Mouse (Mus musculus): ENCODE results near the gene Nqo2. TPM values are rescaled to one million over a fixed set of nuclear protein-coding genes. Genes with fewer than 3 reads are reported as not detected.

The Nqo2 gene
- polyA plus RNA-seq, 1 experiment: 2.6 TPM

DNA sequence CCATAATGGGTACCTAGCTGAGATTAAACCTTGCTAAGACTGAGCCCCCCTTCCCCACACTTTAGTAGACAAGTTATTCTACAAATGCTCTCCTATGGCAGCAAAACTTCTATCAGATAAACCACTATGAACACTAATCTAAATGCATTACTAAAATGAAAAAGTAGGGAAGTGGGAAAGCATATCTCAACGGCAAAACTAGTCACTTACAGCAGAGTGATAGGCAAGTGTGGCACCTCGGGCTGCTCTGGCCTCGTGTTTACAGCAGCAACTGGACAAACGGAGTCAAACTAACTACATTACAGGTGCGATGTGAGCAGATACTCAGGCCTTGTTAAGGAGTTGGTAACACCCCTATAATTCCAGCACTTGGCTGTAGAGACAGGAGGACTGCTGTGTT is 25.1 kb downstream of the Nqo2 start:
- Histone ChIP-seq H3K4me1 (peaks cover 5% of the 10 kb centered on the region; the same call in 1 of the 2 replicates), H3K9me3 (no peaks in the 10 kb centered on the region), H3K36me3 (replicated peaks; ENCODE audit: low read length) (peaks cover 58% of the 10 kb centered on the region), H3K4me3 (replicated peaks) (no peak overlapping the region), H3K27me3 (replicated peaks) (no peaks in the 10 kb centered on the region)
- TF ChIP-seq FLI1 (IDR thresholded peaks at IDR 0.05; ENCODE audit: low read length) (no peak), GATA1 (IDR thresholded peaks at IDR 0.05; ENCODE audit: borderline replicate concordance, low read length) (no peak)

DNA sequence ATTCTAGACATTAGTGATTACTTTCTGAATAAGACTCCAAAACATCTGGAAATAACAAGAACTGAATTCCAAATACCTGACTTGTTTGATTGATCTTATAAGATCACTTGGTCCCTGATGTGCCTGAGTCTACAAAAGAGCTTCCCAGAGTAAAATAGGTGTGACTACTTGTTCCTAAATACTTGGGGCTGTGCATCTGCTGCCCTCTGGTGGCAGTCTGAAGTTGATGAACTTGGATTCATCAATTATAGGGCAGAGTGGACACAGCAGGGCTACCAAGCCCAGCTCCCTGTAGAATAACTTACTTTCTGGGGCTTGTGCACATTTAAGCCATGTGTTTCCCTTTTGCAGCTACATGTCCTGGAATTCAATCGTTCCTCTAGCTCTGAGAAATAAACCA is 30.7 kb downstream of the Nqo2 start:
- TF ChIP-seq FLI1 (IDR thresholded peaks at IDR 0.05; ENCODE audit: low read length): no peak
- no peak for TF ChIP-seq GATA1 (IDR thresholded peaks at IDR 0.05; ENCODE audit: borderline replicate concordance, low read length)
- Histone ChIP-seq H3K4me3 (replicated peaks) (no peak overlapping the region), H3K4me1 (peaks cover 18% of the 10 kb centered on the region), H3K36me3 (replicated peaks; ENCODE audit: low read length) (peaks cover 12% of the 10 kb centered on the region), H3K27me3 (replicated peaks) (no peaks in the 10 kb centered on the region), H3K9me3 (no peaks in the 10 kb centered on the region)

DNA sequence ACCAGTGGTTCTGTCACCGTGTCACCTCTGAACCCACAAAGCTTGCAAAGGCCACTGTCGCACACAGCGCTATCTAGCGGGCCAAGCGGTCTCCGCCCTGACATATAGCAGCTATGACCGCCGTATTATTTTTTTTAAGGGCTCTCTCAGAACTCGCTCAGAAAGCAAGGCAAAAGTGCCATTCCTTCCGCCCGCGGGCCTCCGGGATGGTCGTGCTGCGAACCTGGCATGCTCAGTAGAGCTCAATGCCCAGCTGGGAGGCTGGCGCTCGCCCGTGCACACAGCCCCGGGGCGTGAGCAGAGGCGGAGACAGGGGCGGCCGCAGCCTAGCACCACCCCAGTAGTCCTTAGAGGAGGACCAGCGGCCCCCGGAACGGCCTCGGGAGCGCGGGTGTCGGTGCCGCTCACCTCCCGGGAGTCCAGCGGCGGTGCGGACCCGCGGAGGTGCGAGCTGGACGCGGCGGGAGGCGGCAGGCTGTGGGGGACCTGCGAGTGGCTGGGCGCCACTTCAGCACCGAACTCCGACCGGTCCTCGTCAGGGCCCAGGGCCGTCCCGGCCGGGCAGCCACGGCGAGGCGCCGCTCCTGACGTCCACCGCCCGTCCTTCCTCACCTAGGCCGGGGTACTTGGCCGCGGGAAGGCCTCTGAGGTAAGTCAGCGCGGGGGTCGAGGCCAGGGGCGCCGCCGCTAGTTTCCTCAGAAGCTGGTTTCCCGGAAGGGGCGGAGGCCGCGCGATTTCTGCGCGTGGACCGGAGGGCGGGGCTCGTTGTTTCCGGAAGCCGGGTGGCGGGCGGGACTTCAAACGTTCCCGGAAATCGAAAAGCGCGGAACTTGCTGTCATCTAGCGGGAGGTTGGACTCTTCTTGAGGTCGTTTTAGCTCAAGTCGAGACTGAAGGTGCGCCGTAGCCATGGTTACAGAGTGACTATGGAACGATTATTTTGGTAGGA is 37.8 kb downstream of the Nqo2 start, which contains the start of the genes Ripk1 and Serpinb6a:
Gene Ripk1 (plus strand): TSS at position 306 of the 949 bp plus-strand sequence.
Gene Serpinb6a (minus strand): TSS at position 737 of the 949 bp plus-strand sequence.
- peaks cover 55% of the 10 kb centered on the region for H3K4me1 ChIP-seq
- peaks cover 17% of the 10 kb centered on the region for H3K36me3 ChIP-seq (replicated peaks; ENCODE audit: low read length)
- peak within 1 kb of the TSS; percentile 99 for H3K4me3 ChIP-seq (replicated peaks)
- no peaks in the 10 kb centered on the region for H3K9me3 ChIP-seq
- H3K27me3 ChIP-seq (replicated peaks): no peaks in the 10 kb centered on the region
- TF ChIP-seq FLI1 (IDR thresholded peaks at IDR 0.05; ENCODE audit: low read length) (peak; percentile 82; the same call in 1 of the 2 replicates), GATA1 (IDR thresholded peaks at IDR 0.05; ENCODE audit: borderline replicate concordance, low read length) (no peak)

DNA sequence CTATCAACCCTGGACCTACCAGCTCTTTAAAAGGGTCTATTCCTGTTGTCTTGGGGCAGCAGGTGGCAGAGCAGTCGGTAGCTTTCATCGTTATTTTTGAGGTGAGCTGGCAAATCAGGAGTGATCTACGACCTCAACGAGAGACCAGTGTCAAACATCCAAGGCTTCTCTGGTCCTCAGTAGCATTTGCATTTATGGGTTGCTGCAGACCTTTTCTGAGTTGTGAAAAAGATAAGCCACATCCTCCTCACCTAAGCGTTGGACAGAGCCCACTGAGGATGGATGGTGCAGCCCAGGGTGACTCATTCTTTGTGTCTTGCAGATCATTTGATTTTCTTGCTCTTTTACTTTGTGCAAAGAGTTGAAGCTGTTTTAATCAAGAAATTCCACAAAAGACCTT is 38.6 kb downstream of the Nqo2 start:
- Histone ChIP-seq H3K4me1 (peaks cover 56% of the 10 kb centered on the region), H3K9me3 (no peaks in the 10 kb centered on the region), H3K27me3 (replicated peaks) (no peaks in the 10 kb centered on the region), H3K4me3 (replicated peaks) (peak overlapping the region; percentile 99), H3K36me3 (replicated peaks; ENCODE audit: low read length) (peaks cover 21% of the 10 kb centered on the region)
- TF ChIP-seq GATA1 (IDR thresholded peaks at IDR 0.05; ENCODE audit: borderline replicate concordance, low read length) (no peak), FLI1 (IDR thresholded peaks at IDR 0.05; ENCODE audit: low read length) (no peak)

DNA sequence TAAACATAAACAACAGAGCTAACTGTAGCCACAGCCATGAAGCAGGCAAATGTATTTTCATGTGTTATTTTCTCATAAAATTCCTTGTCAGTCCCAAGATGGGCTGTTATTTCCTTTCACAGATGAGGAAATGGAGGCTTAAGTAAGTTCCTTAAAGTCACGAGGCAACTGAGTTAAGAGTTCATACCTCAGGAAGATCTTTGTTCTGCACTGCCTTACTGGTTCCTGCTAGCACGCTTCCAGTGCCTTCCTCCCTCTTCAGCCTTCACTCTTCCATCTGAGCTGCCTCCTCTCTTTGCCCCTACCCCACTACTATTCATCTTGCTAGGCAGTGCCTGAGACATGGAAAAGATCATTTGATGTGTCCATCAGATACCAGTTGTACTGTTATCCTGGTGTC is 42.7 kb downstream of the Nqo2 start:
- no peaks in the 10 kb centered on the region for H3K27me3 ChIP-seq (replicated peaks)
- H3K4me1 ChIP-seq: peaks cover 62% of the 10 kb centered on the region
- TF ChIP-seq FLI1 (IDR thresholded peaks at IDR 0.05; ENCODE audit: low read length): no peak
- no peak for TF ChIP-seq GATA1 (IDR thresholded peaks at IDR 0.05; ENCODE audit: borderline replicate concordance, low read length)
- peak overlapping the region; percentile 64 for H3K4me3 ChIP-seq (replicated peaks)
- H3K9me3 ChIP-seq: no peaks in the 10 kb centered on the region
- peaks cover 62% of the 10 kb centered on the region for H3K36me3 ChIP-seq (replicated peaks; ENCODE audit: low read length)

DNA sequence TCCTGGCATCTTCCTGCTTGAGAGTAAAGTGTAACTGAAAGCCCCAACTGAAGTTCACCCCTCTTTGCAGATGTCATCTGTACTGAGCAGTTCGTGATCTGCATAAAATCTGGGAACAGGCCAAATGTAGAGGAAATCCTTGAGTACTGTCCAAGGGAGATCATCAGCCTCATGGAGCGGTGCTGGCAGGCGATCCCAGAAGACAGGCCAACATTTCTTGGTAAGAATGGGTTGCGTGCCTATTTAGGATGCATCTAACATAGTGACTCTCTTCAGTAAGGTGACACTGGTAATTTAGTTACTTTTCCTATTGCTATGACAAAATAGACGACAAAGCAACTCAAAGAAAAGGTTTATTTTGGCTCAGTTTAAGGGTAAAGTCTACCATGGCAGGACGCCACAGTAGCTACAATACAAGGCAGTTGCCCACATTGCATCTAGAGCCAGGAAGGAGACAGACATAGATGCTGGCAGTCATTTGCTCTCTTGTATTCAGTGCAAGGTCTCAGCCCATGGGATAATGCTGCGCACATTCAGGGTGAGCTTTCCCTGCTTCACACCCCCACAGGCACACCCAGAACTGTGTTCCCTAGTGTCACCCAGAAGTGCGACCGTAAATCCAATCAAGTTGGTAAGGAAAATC is 52.6 kb downstream of the Nqo2 start:
- no peak overlapping the region for H3K4me3 ChIP-seq (replicated peaks)
- H3K4me1 ChIP-seq: no peaks in the 10 kb centered on the region; the same call in 1 of the 2 replicates
- no peaks in the 10 kb centered on the region for H3K27me3 ChIP-seq (replicated peaks)
- peaks cover 99% of the 10 kb centered on the region for H3K36me3 ChIP-seq (replicated peaks; ENCODE audit: low read length)
- TF ChIP-seq GATA1 (IDR thresholded peaks at IDR 0.05; ENCODE audit: borderline replicate concordance, low read length) (no peak), FLI1 (IDR thresholded peaks at IDR 0.05; ENCODE audit: low read length) (no peak)
- H3K9me3 ChIP-seq: peaks cover 5% of the 10 kb centered on the region; the same call in 1 of the 2 replicates

DNA sequence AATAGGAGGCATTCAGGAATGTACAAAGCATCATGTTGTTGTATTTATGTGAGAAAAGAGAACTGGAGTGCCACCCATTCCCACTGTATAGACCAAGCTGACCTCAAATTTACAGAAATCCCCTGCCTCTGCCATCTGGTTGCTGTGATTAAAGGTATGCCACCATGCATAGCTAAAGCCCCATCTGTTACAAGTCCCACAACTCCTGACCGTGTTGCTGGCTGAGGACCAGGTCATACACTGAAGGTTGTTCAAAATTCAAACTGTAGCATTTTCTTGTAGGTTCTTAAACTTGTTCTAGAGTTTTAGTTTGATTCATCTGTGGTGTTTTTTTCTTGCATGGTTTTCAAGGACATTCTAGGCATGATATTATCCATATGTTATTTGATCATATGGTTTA is 54.0 kb downstream of the Nqo2 start:
- TF ChIP-seq FLI1 (IDR thresholded peaks at IDR 0.05; ENCODE audit: low read length): no peak
- no peak for TF ChIP-seq GATA1 (IDR thresholded peaks at IDR 0.05; ENCODE audit: borderline replicate concordance, low read length)
- H3K36me3 ChIP-seq (replicated peaks; ENCODE audit: low read length): peaks cover 99% of the 10 kb centered on the region
- H3K4me1 ChIP-seq: no peaks in the 10 kb centered on the region; the same call in 1 of the 2 replicates
- H3K27me3 ChIP-seq (replicated peaks): no peaks in the 10 kb centered on the region
- H3K9me3 ChIP-seq: peaks cover 5% of the 10 kb centered on the region; the same call in 1 of the 2 replicates
- no peak overlapping the region for H3K4me3 ChIP-seq (replicated peaks)

DNA sequence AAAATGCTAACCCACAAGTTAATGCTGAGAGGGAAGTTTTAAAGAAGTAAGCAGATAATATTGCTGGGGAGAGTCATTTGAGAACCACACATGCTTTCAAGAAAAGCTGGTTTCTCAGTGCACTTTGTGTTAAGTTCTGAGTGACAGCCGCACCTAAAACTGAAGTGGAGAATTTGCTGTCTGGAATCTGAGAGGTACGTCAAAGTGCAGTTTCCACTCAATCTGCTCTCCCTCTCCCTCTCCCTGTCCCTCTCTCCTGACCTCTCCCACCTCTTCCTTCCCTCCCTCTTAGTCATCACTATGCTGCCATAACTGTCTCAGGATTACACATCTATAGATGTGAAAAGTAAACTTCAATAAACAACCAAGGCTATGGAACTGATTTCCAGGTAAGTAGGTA is 57.5 kb downstream of the Nqo2 start:
- no peaks in the 10 kb centered on the region for H3K27me3 ChIP-seq (replicated peaks)
- H3K9me3 ChIP-seq: peaks cover 5% of the 10 kb centered on the region; the same call in 1 of the 2 replicates
- no peak overlapping the region for H3K4me3 ChIP-seq (replicated peaks)
- TF ChIP-seq FLI1 (IDR thresholded peaks at IDR 0.05; ENCODE audit: low read length): no peak
- no peak for TF ChIP-seq GATA1 (IDR thresholded peaks at IDR 0.05; ENCODE audit: borderline replicate concordance, low read length)
- H3K4me1 ChIP-seq: peaks cover 5% of the 10 kb centered on the region; the same call in 1 of the 2 replicates
- H3K36me3 ChIP-seq (replicated peaks; ENCODE audit: low read length): peaks cover 92% of the 10 kb centered on the region

DNA sequence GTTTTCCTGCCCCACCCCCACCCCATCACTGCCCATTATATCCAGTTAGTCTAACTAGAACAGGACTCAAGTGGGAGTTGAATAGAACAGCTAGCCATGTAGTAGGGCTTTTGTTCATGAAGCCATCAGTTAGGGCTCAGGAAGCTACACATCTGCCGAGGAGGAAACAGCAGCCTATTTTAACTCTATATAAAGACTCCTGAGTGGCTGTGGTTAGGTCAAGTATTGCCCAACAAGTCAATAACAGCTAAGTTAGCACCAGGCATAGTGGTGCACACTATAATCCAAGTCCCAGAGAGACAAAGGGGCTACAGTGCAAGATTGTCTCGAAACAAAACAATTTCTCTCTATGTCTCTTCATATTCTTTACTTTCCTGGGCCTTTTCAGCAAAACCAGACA is 67.6 kb downstream of the Nqo2 start:
- no peaks in the 10 kb centered on the region for H3K27me3 ChIP-seq (replicated peaks)
- H3K4me3 ChIP-seq (replicated peaks): no peak overlapping the region
- TF ChIP-seq GATA1 (IDR thresholded peaks at IDR 0.05; ENCODE audit: borderline replicate concordance, low read length) (no peak), FLI1 (IDR thresholded peaks at IDR 0.05; ENCODE audit: low read length) (no peak)
- H3K36me3 ChIP-seq (replicated peaks; ENCODE audit: low read length): peaks cover 81% of the 10 kb centered on the region
- H3K4me1 ChIP-seq: peaks cover 63% of the 10 kb centered on the region
- no peaks in the 10 kb centered on the region for H3K9me3 ChIP-seq

Measured in megakaryocyte, embryonic 14.5 days (primary cell).